ENCODE assay signal across 12 mouse cellular contexts in genomic region chr13:107743464-107744218, GRCm38 (mm10).
DNase-seq lines count a peak whose midpoint lies in the region; ATAC-seq and TF ChIP-seq lines count a peak whose summit lies in the region.
"Had no signal": no experiment of that assay in that cellular context is flagged by ENCODE, and none has a peak within 500 bp of the region (broad histone marks: within the 10 kb centered on the region; RNA-seq: fewer than 3 reads in every experiment).

No protein-coding gene starts in this region.

- H3K4me3 ChIP-seq in lung, embryonic 15.5 days = no peak overlapping the region
- H3K4me3 ChIP-seq in hindbrain, postnatal 0 days (ENCODE audit: low read length) = no peak overlapping the region
- no peak overlapping the region for H3K4me3 ChIP-seq in neural tube, embryonic 12.5 days
- H3K4me3 ChIP-seq: heart, embryonic 12.5 days; limb, embryonic 10.5 days had no signal

- DNase-seq in lung, postnatal 10 days = no peak
- peak; percentile 55 for DNase-seq in hindbrain, postnatal 0 days (ENCODE audit: low spot score)
- DNase-seq in natural killer cell, adult 2 months (ENCODE audit: low spot score in 2 of 2) = no peak
- DNase-seq in gastrocnemius, adult 18-20 months (ENCODE audit: low spot score) = no peak
- DNase-seq in urinary bladder, postnatal 25 days (ENCODE audit: low spot score) = no peak
- DNase-seq: cerebellum, adult 11-12 months; kidney, adult 2 months had no signal

- no peaks in the 10 kb centered on the region for H3K9me3 ChIP-seq in lung, embryonic 15.5 days
- H3K9me3 ChIP-seq in hindbrain, postnatal 0 days (ENCODE audit: low read length) = no peaks in the 10 kb centered on the region
- H3K9me3 ChIP-seq in neural tube, embryonic 12.5 days = no peaks in the 10 kb centered on the region
- H3K9me3 ChIP-seq: heart, embryonic 12.5 days; limb, embryonic 10.5 days had no signal

- ATAC-seq in lung, embryonic 15.5 days (ENCODE audit: borderline replicate concordance, extremely low read depth, low FRiP score, low TSS enrichment) = peak; percentile 75
- ATAC-seq in hindbrain, postnatal 0 days = peak; percentile 78
- peak; percentile 87 for ATAC-seq in neural tube, embryonic 12.5 days (ENCODE audit: low FRiP score, low read depth)

- H3K27me3 ChIP-seq in lung, embryonic 15.5 days = no peaks in the 10 kb centered on the region
- no peaks in the 10 kb centered on the region for H3K27me3 ChIP-seq in hindbrain, postnatal 0 days (ENCODE audit: insufficient read depth, low read length)
- H3K27me3 ChIP-seq in neural tube, embryonic 12.5 days (replicated peaks) = no peaks in the 10 kb centered on the region
- H3K27me3 ChIP-seq: heart, embryonic 12.5 days had no signal

- 0 out of 2 replicates have a peak, but pooled peaks cover 3% of the 10 kb centered on the region for H3K4me1 ChIP-seq in lung, embryonic 15.5 days
- H3K4me1 ChIP-seq in hindbrain, postnatal 0 days (ENCODE audit: insufficient read depth, low read length) = peaks cover 10% of the 10 kb centered on the region; the same call in 1 of the 2 replicates
- H3K4me1 ChIP-seq in neural tube, embryonic 12.5 days = peaks cover 16% of the 10 kb centered on the region
- H3K4me1 ChIP-seq: heart, embryonic 12.5 days; limb, embryonic 10.5 days had no signal

- H3K36me3 ChIP-seq in lung, embryonic 15.5 days = peaks cover 17% of the 10 kb centered on the region; the same call in 1 of the 2 replicates
- H3K36me3 ChIP-seq in hindbrain, postnatal 0 days (ENCODE audit: insufficient read depth, low read length) = peaks cover 18% of the 10 kb centered on the region
- H3K36me3 ChIP-seq in neural tube, embryonic 12.5 days = peaks cover 41% of the 10 kb centered on the region

- H3K27ac ChIP-seq in lung, embryonic 15.5 days = 0 out of 2 replicates have a peak overlapping the region, but pooled peaks have one; percentile 2
- H3K27ac ChIP-seq in hindbrain, postnatal 0 days = peak overlapping the region; percentile 54; the same call in 1 of the 2 replicates
- H3K27ac ChIP-seq in neural tube, embryonic 12.5 days = no peak overlapping the region
- H3K27ac ChIP-seq: limb, embryonic 10.5 days; macrophage had no signal

- WGBS in lung, embryonic 15.5 days = 67% methylated on average over 21 of the region's 21 CpGs
- WGBS in hindbrain, postnatal 0 days = 27% methylated on average over 21 of the region's 21 CpGs
- WGBS in neural tube, embryonic 12.5 days = 38% methylated on average over 21 of the region's 21 CpGs

- no peak overlapping the region for H3K9ac ChIP-seq in lung, embryonic 15.5 days
- H3K9ac ChIP-seq in hindbrain, postnatal 0 days (replicated peaks; ENCODE audit: low read length) = no peak overlapping the region
- H3K9ac ChIP-seq in neural tube, embryonic 12.5 days = no peak overlapping the region
- H3K9ac ChIP-seq: heart, embryonic 12.5 days had no signal

- TF ChIP-seq CTCF in hindbrain, postnatal 0 days (IDR thresholded peaks at IDR 0.05; ENCODE audit: low read depth) = no peak

- no peak overlapping the region for H3K4me2 ChIP-seq in lung, embryonic 15.5 days
- 0 out of 2 replicates have a peak overlapping the region, but pooled peaks have one; percentile 18 for H3K4me2 ChIP-seq in hindbrain, postnatal 0 days (ENCODE audit: low read depth, low read length)
- H3K4me2 ChIP-seq in neural tube, embryonic 12.5 days (replicated peaks) = no peak overlapping the region
- H3K4me2 ChIP-seq: heart, embryonic 12.5 days had no signal
